Mouse (Mus musculus) layer of hippocampus, postnatal 36 days (tissue): ENCODE measurements at regions not wholly inside any gene's neighbourhood (a gene's known extent, or its start where the extent isn't known, plus 50 kb on each side); places are given as distances from the start of the nearest gene placed in this dataset.

Source experiments
- DNase-seq, 2 experiments: peaks; one replicate each; pipeline ENCODE4 v3.0.0; 2022

GRCm38 (mm10) chr14:101382838-101383237 lies 182.7 kb upstream of the Prr30 start:
- DNase-seq: no peak

- no peak for DNase-seq
Measured at GRCm38 (mm10) chr14:101381943-101382342, 181.8 kb upstream of the Prr30 start.

GRCm38 (mm10) chr14:101379663-101380006 lies 179.5 kb upstream of the Prr30 start:
- no peak for DNase-seq

GRCm38 (mm10) chr14:101378965-101379662 lies 179.0 kb upstream of the Prr30 start:
- DNase-seq: peak; percentile 74 to 79

- no peak for DNase-seq
Measured at GRCm38 (mm10) chr14:101378545-101378944, 178.4 kb upstream of the Prr30 start.

GRCm38 (mm10) chr14:101376690-101377089 lies 176.6 kb upstream of the Prr30 start:
- no peak for DNase-seq

GRCm38 (mm10) chr14:101375833-101376232 lies 175.7 kb upstream of the Prr30 start:
- no peak for DNase-seq

GRCm38 (mm10) chr14:101373864-101374263 lies 173.7 kb upstream of the Prr30 start:
- DNase-seq: no peak

GRCm38 (mm10) chr14:101359860-101360259 lies 159.7 kb upstream of the Prr30 start:
- DNase-seq: no peak

- DNase-seq: no peak
Measured at GRCm38 (mm10) chr14:101353009-101353378, 152.9 kb upstream of the Prr30 start.

- peak; percentile 35 to 40 for DNase-seq
Measured at GRCm38 (mm10) chr14:101352046-101353008, 152.2 kb upstream of the Prr30 start.

- no peak for DNase-seq
Measured at GRCm38 (mm10) chr14:101340331-101340730, 140.2 kb upstream of the Prr30 start.

GRCm38 (mm10) chr14:101332015-101332414 lies 131.9 kb upstream of the Prr30 start:
- no peak for DNase-seq

- DNase-seq: peak; percentile 4 to 13
Measured at GRCm38 (mm10) chr14:101327421-101327820, 127.3 kb upstream of the Prr30 start.

GRCm38 (mm10) chr14:101326477-101326941 lies 126.4 kb upstream of the Prr30 start:
- DNase-seq: no peak

GRCm38 (mm10) chr14:101323361-101323760 lies 123.2 kb upstream of the Prr30 start:
- DNase-seq: no peak

GRCm38 (mm10) chr14:101307920-101308319 lies 107.8 kb upstream of the Prr30 start:
- DNase-seq: no peak

- DNase-seq: no peak
Measured at GRCm38 (mm10) chr14:101304487-101305032, 104.4 kb upstream of the Prr30 start.

GRCm38 (mm10) chr14:101297841-101298240 lies 97.7 kb upstream of the Prr30 start:
- DNase-seq: no peak

GRCm38 (mm10) chr14:101294693-101295092 lies 94.6 kb upstream of the Prr30 start:
- peak; percentile 14 to 23 for DNase-seq

- no peak for DNase-seq
Measured at GRCm38 (mm10) chr14:101287755-101288154, 87.6 kb upstream of the Prr30 start.

GRCm38 (mm10) chr14:101269048-101269789 lies 69.1 kb upstream of the Prr30 start:
- DNase-seq: no peak

GRCm38 (mm10) chr14:101267536-101267935 lies 67.4 kb upstream of the Prr30 start:
- no peak for DNase-seq
